Mouse (Mus musculus) gastrocnemius, postnatal 25 days (tissue): ENCODE measurements at regions not wholly inside any gene's neighbourhood (a gene's known extent, or its start where the extent isn't known, plus 50 kb on each side); places are given as distances from the start of the nearest gene placed in this dataset.

ENCODE experiments used
- DNase-seq: peaks from one replicate; pipeline ENCODE4 v3.0.0; 2022

- DNase-seq = no peak
Measured at GRCm38 (mm10) chr10:96325297-96325696, 188.9 kb downstream of the Gm5426 start.

GRCm38 (mm10) chr10:96330639-96331487, 194.5 kb downstream of the Gm5426 start:
- DNase-seq = no peak

GRCm38 (mm10) chr10:96332731-96333201, 196.4 kb downstream of the Gm5426 start:
- DNase-seq = peak; percentile 68

- no peak for DNase-seq
Measured at GRCm38 (mm10) chr10:96333224-96333623, 196.8 kb downstream of the Gm5426 start.

- DNase-seq = no peak
Measured at GRCm38 (mm10) chr10:96336271-96336670, 199.9 kb downstream of the Gm5426 start.

GRCm38 (mm10) chr10:96337088-96337666, 200.8 kb downstream of the Gm5426 start:
- DNase-seq = no peak

GRCm38 (mm10) chr10:96337797-96338608, 201.6 kb downstream of the Gm5426 start:
- DNase-seq = no peak

- no peak for DNase-seq
Measured at GRCm38 (mm10) chr10:96338609-96338978, 202.2 kb downstream of the Gm5426 start.

GRCm38 (mm10) chr10:96342476-96342875, 206.1 kb downstream of the Gm5426 start:
- DNase-seq = no peak

- DNase-seq = no peak
Measured at GRCm38 (mm10) chr10:96343666-96344065, 207.3 kb downstream of the Gm5426 start.

GRCm38 (mm10) chr10:96350692-96351091, 214.3 kb downstream of the Gm5426 start:
- DNase-seq = no peak

GRCm38 (mm10) chr10:96351320-96351719, 214.9 kb downstream of the Gm5426 start:
- no peak for DNase-seq

GRCm38 (mm10) chr10:96356980-96357624, 220.7 kb downstream of the Gm5426 start:
- DNase-seq = no peak

GRCm38 (mm10) chr10:96357632-96358031, 221.2 kb downstream of the Gm5426 start:
- no peak for DNase-seq

GRCm38 (mm10) chr10:96358984-96359383, 222.6 kb downstream of the Gm5426 start:
- no peak for DNase-seq

- DNase-seq = no peak
Measured at GRCm38 (mm10) chr10:96362211-96362610, 225.8 kb downstream of the Gm5426 start.

- DNase-seq = no peak
Measured at GRCm38 (mm10) chr10:96363867-96364266, 227.5 kb downstream of the Gm5426 start.

GRCm38 (mm10) chr10:96365101-96365500, 228.7 kb downstream of the Gm5426 start:
- no peak for DNase-seq

- no peak for DNase-seq
Measured at GRCm38 (mm10) chr10:96366871-96367270, 230.5 kb downstream of the Gm5426 start.

GRCm38 (mm10) chr10:96370547-96371320, 234.3 kb downstream of the Gm5426 start:
- DNase-seq = peak; percentile 36

GRCm38 (mm10) chr10:96371321-96371653, 234.9 kb downstream of the Gm5426 start:
- DNase-seq = no peak
